Mouse (Mus musculus) lung, adult 2 months (tissue): Measurements from ENCODE around the gene Rpn2.

ENCODE experiments used
- CTCF ChIP-seq: fragments of 200-500 bp; IDR thresholded peaks from 2 replicates; pipeline ENCODE4 v1.5.1; 2011; ENCODE audit warnings: mild to moderate bottlenecking, low read length, control low read depth; ENCODE audit not compliant: insufficient read depth
- POLR2A ChIP-seq: fragments of 200-500 bp; IDR thresholded peaks from 2 replicates; pipeline ENCODE4 v1.6.1; 2011; ENCODE audit warnings: low read depth, mild to moderate bottlenecking, control low read depth, low read length, borderline replicate concordance; ENCODE audit errors: extremely low read depth

DNA sequence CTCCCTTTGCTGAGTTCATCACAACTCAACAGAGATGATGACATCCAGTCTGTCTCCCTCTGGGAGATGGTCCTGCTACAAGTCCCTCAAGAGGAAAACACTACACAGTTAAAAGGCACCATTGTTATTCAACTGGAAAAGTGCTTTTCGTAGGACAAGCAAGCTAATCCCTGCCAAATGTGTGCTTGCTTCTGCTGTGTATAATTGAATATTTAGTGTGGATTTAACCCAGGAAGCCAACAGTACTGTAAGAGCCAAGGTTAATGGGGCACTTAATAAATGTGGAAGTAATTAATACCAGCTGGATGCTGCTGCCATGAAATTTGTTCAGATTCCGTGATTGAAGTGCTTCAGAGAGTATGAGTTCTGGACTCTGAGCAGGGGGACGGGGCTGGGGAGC is 75.3 kb downstream of the Rpn2 start:
- no peak for TF ChIP-seq POLR2A
- no peak for TF ChIP-seq CTCF
